Mouse (Mus musculus): ENCODE results near the gene Bach1.

- no peak for TF ChIP-seq CTCF (IDR thresholded peaks at IDR 0.05; ENCODE audit: borderline replicate concordance, insufficient read depth, low read length)
- TF ChIP-seq POLR2A (IDR thresholded peaks at IDR 0.05; ENCODE audit: low read depth, low read length), result no peak
Measured at GRCm38 (mm10) chr16:87719688-87720283, 21.0 kb downstream of the Bach1 start.
